Mouse (Mus musculus) liver, embryonic 11.5 days (tissue): ENCODE data around the gene Adh5. TPM values are rescaled to one million over a fixed set of nuclear protein-coding genes. Genes with fewer than 3 reads are reported as not detected.

ENCODE experiments used
- ATAC-seq: fragments of 200-750 bp; cut with Nextera tagmentation; replicated peaks from 2 replicates; pipeline ENCODE4 v1.8.0; 2017; ENCODE audit warnings: moderate number of reproducible peaks, mild to moderate bottlenecking, moderate TSS enrichment, moderate library complexity; ENCODE audit not compliant: low FRiP score
- DNase-seq: peaks from one replicate; pipeline ENCODE4 v3.0.0-alpha.2; 2017; ENCODE audit warnings: low spot score
- H3K27ac ChIP-seq: fragments of 300-500 bp; sonication (generic); 2 replicates; pipeline ENCODE4 v1.5.1; 2014; ENCODE audit warnings: mild to moderate bottlenecking, low read depth, low read length, control low read depth
- H3K27me3 ChIP-seq: fragments of 300-500 bp; sonication (generic); replicated peaks from 2 replicates; pipeline ENCODE4 v1.6.1; 2014; ENCODE audit warnings: low read length, mixed read lengths; ENCODE audit not compliant: control insufficient read depth, insufficient read depth
- H3K36me3 ChIP-seq: fragments of 300-500 bp; sonication (generic); 2 replicates; pipeline ENCODE4 v1.6.1; 2014; ENCODE audit warnings: mild to moderate bottlenecking, low read length, moderate library complexity, mixed read lengths; ENCODE audit not compliant: control insufficient read depth, insufficient read depth
- H3K4me1 ChIP-seq: fragments of 300-500 bp; sonication (generic); replicated peaks from 2 replicates; pipeline ENCODE4 v1.6.1; 2014; ENCODE audit warnings: low read length, mixed read lengths; ENCODE audit not compliant: control insufficient read depth, insufficient read depth
- H3K4me2 ChIP-seq: fragments of 300-500 bp; sonication (generic); 2 replicates; pipeline ENCODE4 v1.6.1; 2014; ENCODE audit warnings: mild to moderate bottlenecking, control low read depth, moderate library complexity
- H3K4me3 ChIP-seq: fragments of 300-500 bp; sonication (generic); 2 replicates; pipeline ENCODE4 v1.5.1; 2014; ENCODE audit warnings: low read depth, low read length, control low read depth
- H3K9ac ChIP-seq: fragments of 300-500 bp; sonication (generic); 2 replicates; pipeline ENCODE4 v1.6.1; 2014; ENCODE audit warnings: low read depth, low read length, control low read depth
- H3K9me3 ChIP-seq: fragments of 300-500 bp; sonication (generic); 2 replicates; pipeline ENCODE4 v1.6.1; 2016; ENCODE audit warnings: low read length, inconsistent platforms, mixed read lengths; ENCODE audit not compliant: control insufficient read depth
- WGBS: fragments of 180-500 bp; shearing (Covaris S2); extraction: QIAGEN DNeasy Blood & Tissue Kit; methylation state at CpG from one replicate; pipeline ENCODE4 v1.1.7; 2014; 5-methylcytosine and 5-hydroxymethylcytosine counted together
- polyA plus RNA-seq: library from polyadenylated mRNA; unstranded; fragments of >200 nt; fragmentation: Nextera tagmentation; extraction: Ambion mirVana; gene quantifications from 2 replicates; pipeline ENCODE4 v1.2.1, GENCODE M21; 2014

The Adh5 gene
- polyA plus RNA-seq, 1 experiment from 2014 or later, result 184 TPM

DNA sequence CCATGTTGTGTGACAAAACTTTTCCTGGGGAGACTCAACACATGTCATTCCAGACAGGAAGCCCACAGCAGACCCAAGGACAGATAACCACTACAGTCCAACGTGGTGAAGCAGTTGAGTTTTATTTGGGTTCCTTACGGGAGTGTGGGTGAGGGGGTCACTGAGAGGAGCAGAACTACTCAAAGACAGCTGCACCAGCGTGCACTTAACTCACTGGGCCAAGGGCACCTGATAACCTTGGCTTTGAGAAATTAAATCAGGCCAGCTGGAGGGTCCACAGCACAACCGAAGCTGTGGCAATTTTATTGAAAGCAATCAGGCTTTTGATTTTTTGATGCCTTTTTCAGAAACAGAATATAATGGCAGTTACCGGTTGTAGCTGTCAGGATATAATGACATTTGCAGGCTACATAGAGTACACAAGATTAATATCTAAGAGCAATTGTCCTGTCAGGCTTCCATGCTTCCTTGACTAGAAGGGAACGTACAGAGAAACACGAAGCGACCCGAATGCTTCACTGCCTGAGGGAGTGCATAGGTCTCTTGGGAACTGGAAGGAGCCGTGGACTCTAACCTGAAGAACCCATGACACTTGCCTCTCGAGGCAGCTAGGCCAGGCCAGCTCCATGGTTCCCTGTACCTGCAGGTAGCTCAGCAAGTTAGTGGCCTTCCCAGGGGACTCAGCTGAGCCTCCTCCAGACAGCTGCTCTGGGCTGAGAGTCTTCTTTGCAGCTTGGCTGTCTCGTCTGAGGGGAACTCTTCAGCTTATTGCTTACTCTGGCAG lies 5.4 kb downstream of the Adh5 start:
- Histone ChIP-seq H3K27me3 (no peaks in the 10 kb centered on the region), H3K9me3 (no peaks in the 10 kb centered on the region), H3K36me3 (peaks cover 28% of the 10 kb centered on the region), H3K9ac (no peak overlapping the region), H3K4me1 (peaks cover 6% of the 10 kb centered on the region; the same call in 1 of the 2 replicates), H3K4me3 (no peak overlapping the region), H3K4me2 (no peak overlapping the region), H3K27ac (no peak overlapping the region)
- no peak for ATAC-seq
- WGBS, result 71% methylated on average over 12 of the region's 12 CpGs
- no peak for DNase-seq

DNA sequence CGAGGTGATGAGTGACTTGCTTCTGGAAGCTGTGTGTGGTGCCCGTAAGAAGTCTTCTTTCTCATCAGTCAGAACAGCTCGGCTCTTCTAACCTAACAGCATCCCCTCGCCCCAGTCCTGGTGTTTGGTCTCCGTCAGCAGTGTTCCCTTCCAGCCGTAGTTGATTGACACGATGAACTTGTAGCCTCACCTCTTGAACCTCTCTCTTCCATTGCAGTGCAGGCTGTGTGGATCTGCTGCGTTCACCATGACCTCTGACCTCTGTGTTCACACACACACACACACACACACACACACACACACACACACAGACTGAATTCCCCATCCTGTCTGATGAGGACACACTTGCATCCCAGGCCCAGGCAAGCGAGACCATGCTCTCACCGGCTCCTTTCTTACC lies 9.3 kb downstream of the Adh5 start:
- 81% methylated on average over 10 of the region's 10 CpGs for WGBS
- ATAC-seq, result no peak
- H3K9me3 ChIP-seq, result no peaks in the 10 kb centered on the region
- no peaks in the 10 kb centered on the region for H3K4me1 ChIP-seq
- H3K4me3 ChIP-seq, result no peak overlapping the region
- H3K27me3 ChIP-seq, result no peaks in the 10 kb centered on the region
- no peak overlapping the region for H3K27ac ChIP-seq
- H3K4me2 ChIP-seq, result no peak overlapping the region
- H3K9ac ChIP-seq, result no peak overlapping the region
- DNase-seq, result no peak
- H3K36me3 ChIP-seq, result peaks cover 40% of the 10 kb centered on the region

DNA sequence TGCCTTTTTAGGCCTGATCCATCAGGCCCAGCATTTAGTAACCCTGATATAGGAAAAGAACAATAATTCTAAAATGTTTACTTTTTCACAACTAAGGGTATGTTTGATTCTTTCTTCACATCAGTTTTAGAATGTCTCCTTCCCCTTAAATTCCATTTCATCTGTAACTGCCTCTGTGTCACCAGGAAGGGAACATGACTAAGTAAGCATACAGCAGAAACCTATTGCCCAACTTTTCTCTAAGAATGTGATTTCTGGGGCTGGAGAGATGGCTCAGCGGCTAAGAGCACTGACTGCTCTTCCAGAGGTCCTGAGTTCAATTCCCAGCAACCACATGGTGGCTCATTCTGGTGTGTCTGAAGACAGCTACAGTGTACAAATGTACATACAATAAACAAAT lies 11.3 kb downstream of the Adh5 start:
- Histone ChIP-seq H3K4me3 (no peak overlapping the region), H3K36me3 (peaks cover 43% of the 10 kb centered on the region), H3K4me1 (no peaks in the 10 kb centered on the region), H3K27ac (no peak overlapping the region), H3K27me3 (no peaks in the 10 kb centered on the region), H3K4me2 (no peak overlapping the region), H3K9ac (no peak overlapping the region), H3K9me3 (no peaks in the 10 kb centered on the region)
- no peak for DNase-seq
- WGBS, result 89% methylated on average over 1 of the region's 1 CpGs
- ATAC-seq, result no peak

DNA sequence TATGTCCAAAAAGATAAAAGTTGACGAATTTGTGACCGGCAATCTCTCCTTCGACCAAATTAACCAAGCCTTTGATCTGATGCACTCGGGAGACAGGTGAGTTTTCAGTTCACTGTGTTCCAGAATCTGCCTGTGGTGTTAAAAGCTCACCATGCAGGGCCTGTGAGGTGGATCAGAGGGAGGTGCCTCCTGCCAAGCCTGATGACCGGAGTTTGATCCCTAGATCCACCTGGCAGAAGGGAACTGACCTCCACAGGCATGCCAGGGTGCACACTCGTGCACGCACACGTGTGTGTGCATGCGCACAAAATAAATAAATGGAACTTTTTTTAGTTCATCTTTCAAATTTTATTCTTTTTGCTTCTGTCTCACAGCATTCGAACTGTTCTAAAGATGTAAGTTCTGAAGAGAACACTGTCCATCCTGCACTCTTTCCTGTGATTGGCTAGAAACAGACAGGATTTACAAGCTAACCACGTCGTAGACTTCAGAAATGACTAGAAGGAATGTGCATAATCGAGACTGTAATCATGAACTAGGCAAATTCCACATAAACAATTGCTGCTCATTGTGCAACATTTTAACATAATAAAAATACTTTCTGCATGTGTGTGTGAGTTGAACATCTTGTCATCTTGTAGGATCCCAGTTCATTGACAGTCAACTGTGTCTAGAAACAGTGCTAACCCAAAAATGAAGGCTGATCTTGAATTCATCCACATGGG lies 12.0 kb downstream of the Adh5 start:
- no peaks in the 10 kb centered on the region for H3K4me1 ChIP-seq
- no peak for ATAC-seq
- H3K27me3 ChIP-seq, result no peaks in the 10 kb centered on the region
- no peak overlapping the region for H3K9ac ChIP-seq
- DNase-seq, result no peak
- peaks cover 44% of the 10 kb centered on the region for H3K36me3 ChIP-seq
- WGBS, result 93% methylated on average over 13 of the region's 13 CpGs
- no peak overlapping the region for H3K27ac ChIP-seq
- no peaks in the 10 kb centered on the region for H3K9me3 ChIP-seq
- H3K4me2 ChIP-seq, result no peak overlapping the region
- no peak overlapping the region for H3K4me3 ChIP-seq

DNA sequence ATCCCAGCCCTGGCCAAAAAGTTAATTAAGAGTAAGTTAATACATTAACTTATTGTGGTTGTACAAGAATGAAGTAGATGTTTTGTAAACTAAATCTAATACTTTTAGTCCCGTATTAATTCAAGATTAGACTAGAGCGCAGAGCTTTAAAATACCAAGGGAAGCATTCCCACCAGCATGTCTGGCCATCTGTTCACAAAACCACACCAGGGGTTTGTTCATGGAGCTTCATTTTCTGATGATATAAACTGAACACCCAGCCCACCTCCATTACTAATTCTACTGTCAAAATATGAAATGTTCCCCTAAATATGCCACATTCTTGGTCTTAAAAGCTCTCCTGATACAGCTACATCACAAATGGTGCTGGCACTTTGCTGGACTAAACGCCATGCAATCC lies 15.5 kb downstream of the Adh5 start:
- Histone ChIP-seq H3K27ac (no peak overlapping the region), H3K36me3 (peaks cover 48% of the 10 kb centered on the region), H3K27me3 (no peaks in the 10 kb centered on the region), H3K4me2 (no peak overlapping the region), H3K9me3 (no peaks in the 10 kb centered on the region), H3K9ac (no peak overlapping the region), H3K4me1 (no peaks in the 10 kb centered on the region), H3K4me3 (no peak overlapping the region)
- WGBS, result 97% methylated on average over 3 of the region's 3 CpGs
- no peak for DNase-seq
- no peak for ATAC-seq

DNA sequence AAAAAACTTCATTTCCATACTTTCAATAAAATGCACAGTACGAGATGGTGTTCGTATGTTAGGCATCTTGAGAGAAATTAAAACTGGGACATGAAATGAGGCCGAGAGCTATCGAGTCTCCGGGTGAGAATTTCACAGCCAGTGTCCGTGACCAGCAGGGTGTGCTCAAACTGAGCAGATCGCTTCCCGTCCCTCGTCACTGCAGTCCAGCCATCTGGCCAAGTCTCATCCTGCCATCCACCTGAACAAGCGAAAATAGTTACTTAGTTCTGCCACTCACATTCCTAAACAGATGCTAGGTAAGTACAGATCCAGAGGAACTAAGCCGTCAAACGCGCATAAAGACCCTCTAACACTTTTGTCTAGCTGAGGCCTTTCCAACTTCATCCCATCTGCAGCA lies 17.4 kb downstream of the Adh5 start:
- ATAC-seq (no peak), DNase-seq (no peak)
- no peak overlapping the region for H3K9ac ChIP-seq
- H3K4me2 ChIP-seq, result no peak overlapping the region
- no peaks in the 10 kb centered on the region for H3K27me3 ChIP-seq
- H3K4me1 ChIP-seq, result no peaks in the 10 kb centered on the region
- peaks cover 45% of the 10 kb centered on the region for H3K36me3 ChIP-seq
- no peaks in the 10 kb centered on the region for H3K9me3 ChIP-seq
- H3K27ac ChIP-seq, result no peak overlapping the region
- no peak overlapping the region for H3K4me3 ChIP-seq
- 87% methylated on average over 13 of the region's 13 CpGs for WGBS

DNA sequence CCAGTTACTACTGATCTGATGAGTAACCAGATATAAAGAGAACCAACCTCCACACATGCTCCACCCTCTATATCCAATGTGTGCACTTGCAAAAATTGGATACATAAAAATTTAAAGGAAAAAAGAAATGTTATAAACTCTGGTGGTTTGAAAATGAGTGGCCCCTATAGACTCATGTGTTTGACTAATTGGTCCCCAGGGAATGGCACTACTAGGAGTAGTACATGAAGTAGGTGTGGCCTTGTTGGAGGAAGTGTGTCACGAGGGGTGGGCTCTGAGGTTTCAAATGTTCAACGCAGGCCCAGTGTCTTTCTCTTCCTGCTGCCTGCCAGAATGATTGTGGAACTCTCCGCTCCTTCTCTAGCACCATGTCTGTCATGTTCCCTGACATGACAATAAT lies 18.9 kb downstream of the Adh5 start:
- H3K27ac ChIP-seq, result no peak overlapping the region
- 93% methylated on average over 3 of the region's 3 CpGs for WGBS

DNA sequence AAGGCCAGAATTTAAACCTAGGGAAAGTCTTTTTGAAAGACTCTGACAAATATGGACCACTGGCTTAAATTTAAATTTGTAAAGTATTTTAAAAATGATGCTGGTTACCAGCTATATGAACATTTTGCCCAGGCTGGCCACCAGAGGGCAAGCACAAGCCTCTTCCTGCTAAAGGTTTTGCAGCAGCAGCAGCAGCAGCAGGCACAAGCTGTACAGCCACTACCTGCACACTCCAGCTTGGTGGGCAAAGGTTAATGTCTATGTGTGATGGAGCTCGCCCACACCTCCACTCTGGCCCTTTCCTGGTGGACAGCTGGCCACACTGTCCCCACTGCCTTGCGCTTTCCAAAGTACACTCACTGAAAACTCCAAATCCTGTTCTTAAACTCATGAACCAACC lies 20.2 kb downstream of the Adh5 start:
- no peaks in the 10 kb centered on the region for H3K27me3 ChIP-seq
- no peak overlapping the region for H3K4me3 ChIP-seq
- H3K27ac ChIP-seq, result no peak overlapping the region
- no peak overlapping the region for H3K4me2 ChIP-seq
- H3K4me1 ChIP-seq, result no peaks in the 10 kb centered on the region
- peaks cover 43% of the 10 kb centered on the region for H3K36me3 ChIP-seq
- 79% methylated on average over 2 of the region's 2 CpGs for WGBS
- ATAC-seq (peak; percentile 61; the same call in 1 of the 2 replicates), DNase-seq (no peak)
- H3K9me3 ChIP-seq, result no peaks in the 10 kb centered on the region
- no peak overlapping the region for H3K9ac ChIP-seq

More for the DNA sequence above, 18.9 kb downstream of the Adh5 start:
- H3K27me3 ChIP-seq, result no peaks in the 10 kb centered on the region
- H3K4me2 ChIP-seq, result no peak overlapping the region
- H3K4me3 ChIP-seq, result no peak overlapping the region
- no peak for DNase-seq
- no peak overlapping the region for H3K9ac ChIP-seq
- H3K4me1 ChIP-seq, result no peaks in the 10 kb centered on the region
- no peak for ATAC-seq
- peaks cover 46% of the 10 kb centered on the region for H3K36me3 ChIP-seq
- H3K9me3 ChIP-seq, result no peaks in the 10 kb centered on the region

DNA sequence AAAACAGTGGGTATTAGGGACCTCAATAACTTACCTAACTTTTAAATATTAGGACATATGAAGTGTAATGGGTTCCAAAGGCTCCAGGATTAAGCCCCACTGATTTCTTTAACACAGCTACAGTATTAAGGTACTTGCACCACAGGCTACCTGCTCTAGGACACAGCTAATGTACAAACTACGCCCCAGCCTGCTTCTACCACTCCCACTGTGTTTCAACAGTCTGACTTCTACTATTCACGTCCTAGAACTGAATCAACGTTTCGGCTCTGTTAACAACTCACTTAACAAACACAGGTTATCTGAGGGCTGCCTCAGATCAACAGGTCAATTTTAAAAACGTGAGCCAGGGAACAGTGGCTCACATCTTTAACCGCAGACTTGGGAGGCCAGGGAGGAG lies 20.9 kb downstream of the Adh5 start:
- no peak overlapping the region for H3K4me3 ChIP-seq
- no peak overlapping the region for H3K4me2 ChIP-seq
- H3K4me1 ChIP-seq, result no peaks in the 10 kb centered on the region
- peaks cover 46% of the 10 kb centered on the region for H3K36me3 ChIP-seq
- ATAC-seq (no peak), DNase-seq (no peak)
- H3K27ac ChIP-seq, result no peak overlapping the region
- no peaks in the 10 kb centered on the region for H3K9me3 ChIP-seq
- no peaks in the 10 kb centered on the region for H3K27me3 ChIP-seq
- 76% methylated on average over 6 of the region's 6 CpGs for WGBS
- no peak overlapping the region for H3K9ac ChIP-seq
